Comparison of ENCODE assay signal across 10 mouse cellular contexts in the genomic region with DNA sequence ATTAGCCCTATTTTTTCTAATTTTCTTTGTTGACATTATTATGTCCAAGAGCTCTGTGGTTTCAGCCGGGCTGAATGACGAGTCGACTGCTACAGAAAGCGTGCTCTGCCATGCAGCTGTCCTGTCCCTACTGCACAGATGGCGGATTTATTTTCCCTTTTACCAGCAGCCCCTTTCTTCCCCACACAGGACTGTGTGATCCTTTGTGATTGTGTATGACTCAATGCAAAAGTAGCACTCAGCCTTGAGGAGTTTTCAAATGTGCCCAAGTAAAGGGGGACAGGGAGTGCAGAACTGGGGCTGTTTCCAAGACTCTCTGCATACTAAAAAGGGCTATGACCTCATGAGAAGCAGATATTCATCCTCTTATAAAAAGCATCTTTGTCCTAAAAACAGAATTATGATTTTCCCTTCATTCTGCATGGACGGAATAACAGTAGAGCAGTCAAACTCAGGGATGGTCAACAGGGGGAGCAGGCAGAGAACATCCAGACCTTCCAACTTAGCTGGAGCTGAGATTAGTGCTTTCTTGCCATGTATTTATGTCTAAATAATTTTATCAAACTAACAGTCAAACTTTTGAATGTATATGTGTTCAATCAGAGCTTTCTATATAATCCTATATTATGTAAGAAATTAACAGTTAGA.
DNase-seq lines count a peak whose midpoint lies in the region; ATAC-seq and TF ChIP-seq lines count a peak whose summit lies in the region.
"Had no signal": no experiment of that assay in that cellular context is flagged by ENCODE, and none has a peak within 500 bp of the region (broad histone marks: within the 10 kb centered on the region; RNA-seq: fewer than 3 reads in every experiment).

No protein-coding gene starts in this region.

- no peaks in the 10 kb centered on the region for H3K9me3 ChIP-seq in forebrain, embryonic 13.5 days (replicated peaks)
- H3K9me3 ChIP-seq: kidney, embryonic 15.5 days had no signal

- peak; percentile 99 for ATAC-seq in forebrain, embryonic 13.5 days

- peak; percentile 9 for DNase-seq in kidney, postnatal 10 days
- no peak for DNase-seq in kidney, adult 2 months
- DNase-seq in layer of hippocampus, adult 9-11 months, result peak; percentile 42
- DNase-seq in retina, postnatal 7 days (ENCODE audit: low read depth, low spot score), result peak; percentile 2
- no peak for DNase-seq in adrenal gland, adult 2 months
- no peak for DNase-seq in frontal cortex, postnatal 25 days (ENCODE audit: low spot score in 2 of 2)
- DNase-seq in spleen, postnatal 4 days (ENCODE audit: low spot score in 2 of 2), result no peak
- DNase-seq: lung, adult 18-20 months had no signal

- peak overlapping the region; percentile 12; the same call in 1 of the 2 replicates for H3K9ac ChIP-seq in forebrain, embryonic 13.5 days
- H3K9ac ChIP-seq: kidney, embryonic 15.5 days had no signal

- H3K36me3 ChIP-seq in kidney, adult 2 months (ENCODE audit: control insufficient read depth, insufficient read depth, low read length), result no peaks in the 10 kb centered on the region
- H3K36me3 ChIP-seq in forebrain, embryonic 13.5 days (ENCODE audit: poor library complexity, severe bottlenecking), result no peaks in the 10 kb centered on the region
- H3K36me3 ChIP-seq: kidney, embryonic 15.5 days had no signal

- no peak for TF ChIP-seq POLR2A in kidney, adult 2 months (IDR thresholded peaks at IDR 0.05; ENCODE audit: low read depth, low read length)

- H3K27me3 ChIP-seq in kidney, adult 2 months (replicated peaks; ENCODE audit: control insufficient read depth, insufficient read depth, low read length), result no peaks in the 10 kb centered on the region
- no peaks in the 10 kb centered on the region for H3K27me3 ChIP-seq in forebrain, embryonic 13.5 days
- H3K27me3 ChIP-seq: kidney, embryonic 15.5 days had no signal

- no peak for TF ChIP-seq CTCF in kidney, adult 2 months (conservative IDR thresholded peaks at IDR 0.05; ENCODE audit: insufficient read depth, insufficient read length, low read depth, low read length)

- 76% methylated on average over 6 of the region's 6 CpGs for WGBS in kidney, adult 2 months
- 21% methylated on average over 6 of the region's 6 CpGs for WGBS in forebrain, embryonic 13.5 days

- H3K27ac ChIP-seq in kidney, adult 2 months (ENCODE audit: insufficient read depth, low read depth, low read length), result no peak overlapping the region
- H3K27ac ChIP-seq in forebrain, embryonic 13.5 days, result peak overlapping the region; percentile 48
- H3K27ac ChIP-seq: kidney, embryonic 15.5 days had no signal

- H3K4me2 ChIP-seq in forebrain, embryonic 13.5 days, result peak overlapping the region; percentile 37
- H3K4me2 ChIP-seq: kidney, embryonic 15.5 days had no signal

- H3K4me3 ChIP-seq in kidney, adult 2 months (ENCODE audit: insufficient read depth, low read depth, low read length), result no peak overlapping the region
- H3K4me3 ChIP-seq in forebrain, embryonic 13.5 days, result no peak overlapping the region
- H3K4me3 ChIP-seq: kidney, embryonic 15.5 days had no signal

- H3K4me1 ChIP-seq in kidney, adult 2 months (ENCODE audit: control insufficient read depth, insufficient read depth, low read length), result no peaks in the 10 kb centered on the region
- peaks cover 7% of the 10 kb centered on the region; the same call in 1 of the 2 replicates for H3K4me1 ChIP-seq in forebrain, embryonic 13.5 days
- H3K4me1 ChIP-seq: kidney, embryonic 15.5 days had no signal

Comparison
In these comparisons a context has a peak if more than half of its experiments do, and no peak if none do; other contexts are left out.
1. DNase-seq: peak in kidney, postnatal 10 days (single experiment), layer of hippocampus, adult 9-11 months (single experiment) and retina, postnatal 7 days (single experiment); none in kidney, adult 2 months (single experiment), adrenal gland, adult 2 months (single experiment), frontal cortex, postnatal 25 days (0 of 2) and spleen, postnatal 4 days (0 of 2).